Mouse (Mus musculus) lung, adult 2 months (tissue): ENCODE measurements around the gene Cenpo.

Experiments used
- CTCF ChIP-seq: fragments of 200-500 bp; IDR thresholded peaks from 2 replicates; pipeline ENCODE4 v1.5.1; 2011; ENCODE audit warnings: mild to moderate bottlenecking, low read length, control low read depth; ENCODE audit not compliant: insufficient read depth
- POLR2A ChIP-seq: fragments of 200-500 bp; IDR thresholded peaks from 2 replicates; pipeline ENCODE4 v1.6.1; 2011; ENCODE audit warnings: low read depth, mild to moderate bottlenecking, control low read depth, low read length, borderline replicate concordance; ENCODE audit errors: extremely low read depth

DNA sequence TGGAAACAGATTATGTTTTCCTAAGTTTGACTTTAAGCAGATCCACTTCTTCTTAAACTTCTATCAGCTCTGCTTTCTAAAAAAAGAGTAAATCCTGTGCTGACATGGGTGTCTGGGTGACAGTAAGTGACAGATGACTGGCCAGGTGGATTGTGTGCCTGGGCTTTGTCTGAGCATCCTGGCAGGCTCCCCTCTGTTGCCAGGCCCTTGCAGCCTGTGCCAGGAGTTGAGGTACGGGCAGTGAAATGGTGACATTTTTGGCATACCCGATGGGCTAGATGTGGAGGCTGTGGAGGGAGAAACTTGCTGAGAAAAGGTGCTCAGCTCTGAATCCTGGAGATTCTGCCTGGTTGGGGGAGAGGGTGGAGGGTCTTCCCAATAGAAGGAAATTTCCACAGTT lies 76.6 kb downstream of the Cenpo start:
- TF ChIP-seq POLR2A (no peak), CTCF (no peak)
